Mouse (Mus musculus) embryonic facial prominence, embryonic 11.5 days (tissue): Measurements from ENCODE around the gene Vmn2r53. TPM values are rescaled to one million over a fixed set of nuclear protein-coding genes. Genes with fewer than 3 reads are reported as not detected.
"Not testable (repeated sequence)": the region's sequence is repeated elsewhere in the genome, so short reads cannot be mapped to it uniquely, and the experiment has no call there.

Experiments used
- ATAC-seq: fragments of 200-750 bp; cut with Nextera tagmentation; replicated peaks from 2 replicates; pipeline ENCODE4 v1.8.0; 2017; ENCODE audit warnings: low read depth; ENCODE audit not compliant: insufficient number of reproducible peaks, low FRiP score, low TSS enrichment
- DNase-seq: peaks from one replicate; pipeline ENCODE4 v3.0.0-alpha.2; 2015; ENCODE audit warnings: low spot score
- H3K27ac ChIP-seq: fragments of 300-500 bp; sonication (generic); replicated peaks from 2 replicates; pipeline ENCODE4 v1.5.1; 2014; ENCODE audit warnings: mild to moderate bottlenecking, low read depth, low read length, control low read depth
- H3K27me3 ChIP-seq: fragments of 300-500 bp; sonication (generic); 2 replicates; pipeline ENCODE4 v1.6.1; 2014; ENCODE audit warnings: mild to moderate bottlenecking, low read length, moderate library complexity, mixed read lengths; ENCODE audit not compliant: control insufficient read depth, insufficient read depth
- H3K36me3 ChIP-seq: fragments of 300-500 bp; sonication (generic); replicated peaks from 2 replicates; pipeline ENCODE4 v1.6.1; 2014; ENCODE audit warnings: low read depth, mild to moderate bottlenecking, low read length, moderate library complexity, mixed read lengths; ENCODE audit not compliant: control insufficient read depth, insufficient read depth
- H3K4me1 ChIP-seq: fragments of 300-500 bp; sonication (generic); 2 replicates; pipeline ENCODE4 v1.6.1; 2014; ENCODE audit warnings: low read length, mixed read lengths; ENCODE audit not compliant: control insufficient read depth, insufficient read depth
- H3K4me2 ChIP-seq: fragments of 300-500 bp; sonication (generic); 2 replicates; pipeline ENCODE4 v1.6.1; 2014; ENCODE audit warnings: low read depth, mild to moderate bottlenecking, control low read depth, low read length, moderate library complexity
- H3K4me3 ChIP-seq: fragments of 300-500 bp; sonication (generic); 2 replicates; pipeline ENCODE4 v1.5.1; 2014; ENCODE audit warnings: low read depth, low read length, control low read depth
- H3K9ac ChIP-seq: fragments of 300-500 bp; sonication (generic); replicated peaks from 2 replicates; pipeline ENCODE4 v1.6.1; 2014; ENCODE audit warnings: mild to moderate bottlenecking, control low read depth, low read length
- H3K9me3 ChIP-seq: fragments of 300-500 bp; sonication (generic); replicated peaks from 2 replicates; pipeline ENCODE4 v1.6.1; 2016; ENCODE audit warnings: mild to moderate bottlenecking, low read length, inconsistent platforms, mixed read lengths; ENCODE audit not compliant: control insufficient read depth
- WGBS: fragments of 180-500 bp; shearing (Covaris S2); extraction: QIAGEN DNeasy Blood & Tissue Kit; methylation state at CpG from one replicate; pipeline ENCODE4 v1.1.7; 2014; 5-methylcytosine and 5-hydroxymethylcytosine counted together
- polyA plus RNA-seq: library from polyadenylated mRNA; unstranded; fragments of >200 nt; fragmentation: Nextera tagmentation; extraction: Ambion mirVana; gene quantifications from 2 replicates; pipeline ENCODE4 v1.2.1, GENCODE M21; 2014

Vmn2r53 gene
- not detected in 2 replicates for polyA plus RNA-seq

DNA sequence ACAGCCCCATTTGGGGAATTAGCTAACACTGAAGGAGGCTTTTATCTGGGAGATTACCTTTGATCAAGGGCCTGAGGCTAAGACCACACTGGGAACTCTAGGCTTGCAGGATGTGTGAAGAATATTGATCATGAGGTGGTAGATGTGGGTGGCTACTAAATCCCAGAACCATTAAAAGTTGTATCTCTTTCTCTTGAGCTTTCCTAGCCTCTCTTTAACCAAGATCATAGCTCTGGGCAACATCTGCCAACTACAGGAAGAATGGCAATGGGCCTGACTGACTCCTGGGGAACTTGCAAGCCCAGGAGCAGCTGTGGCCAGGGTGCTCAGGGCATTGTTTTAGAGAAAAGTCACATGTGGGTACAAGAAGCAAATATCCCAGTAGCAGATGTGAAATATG is at the start of gene Vmn2r53:
Gene Vmn2r53 (minus strand): TSS at position 101 of the 400 bp plus-strand sequence.
- no peaks in the 10 kb centered on the region; the same call in 1 of the 2 replicates for H3K9me3 ChIP-seq
- DNase-seq, result no peak
- no peak within 1 kb of the TSS for H3K27ac ChIP-seq
- H3K4me2 ChIP-seq, result no peak within 1 kb of the TSS
- no peak within 1 kb of the TSS for H3K9ac ChIP-seq
- no peak within 1 kb of the TSS for H3K4me3 ChIP-seq
- H3K4me1 ChIP-seq, result no peaks in the 10 kb centered on the region
- H3K27me3 ChIP-seq, result no peaks in the 10 kb centered on the region
- no peak for ATAC-seq
- H3K36me3 ChIP-seq, result no peaks in the 10 kb centered on the region

DNA sequence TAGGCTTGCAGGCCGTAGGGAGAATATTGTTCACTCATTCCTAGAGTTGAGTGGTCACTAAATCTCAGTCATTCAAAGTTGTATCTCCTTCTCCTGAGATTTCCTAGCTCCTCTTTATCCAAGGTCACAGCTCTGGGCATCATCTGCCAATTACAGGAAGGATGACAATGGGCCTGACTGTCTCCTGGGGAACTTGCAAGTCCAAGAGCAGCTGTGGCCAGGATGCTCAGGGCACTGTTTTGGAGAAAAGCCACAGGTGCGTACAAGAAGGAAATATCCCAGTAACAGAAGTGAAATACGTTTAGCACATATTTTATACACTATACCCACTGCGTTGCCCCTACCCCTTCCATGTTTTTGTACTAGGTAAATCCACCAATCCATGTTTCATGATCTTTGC is 31.6 kb upstream of the Vmn2r53 start, which contains the start of gene Vmn2r54:
Gene Vmn2r54 (minus strand): TSS at position 101 of the 400 bp plus-strand sequence.
- H3K4me1 ChIP-seq, H3K36me3 ChIP-seq, DNase-seq, H3K9me3 ChIP-seq, H3K27ac ChIP-seq, H3K4me3 ChIP-seq, H3K9ac ChIP-seq, ATAC-seq, H3K27me3 ChIP-seq, H3K4me2 ChIP-seq: not testable (repeated sequence)
- 79% methylated on average over 3 of the region's 4 CpGs for WGBS

Other genes starting within 250 kb of the Vmn2r53 start
- not detected in 2 replicates for gene Vmn1r84, start 239.5 kb downstream of the Vmn2r53 start, polyA plus RNA-seq
- 4.1 and 4.2 TPM in 2 replicates for gene Zfp551, start 186.0 kb downstream of the Vmn2r53 start, polyA plus RNA-seq
- 44.5 and 45.8 TPM in 2 replicates for gene Zfp606, start 130.5 kb downstream of the Vmn2r53 start, polyA plus RNA-seq
- not detected in 2 replicates for gene 2900092C05Rik, start 96.3 kb downstream of the Vmn2r53 start, polyA plus RNA-seq
- gene Vmn2r54, start 31.5 kb upstream of the Vmn2r53 start, polyA plus RNA-seq, result not detected in 2 replicates
- not detected in 2 replicates for gene Vmn2r55, start 76.2 kb upstream of the Vmn2r53 start, polyA plus RNA-seq
- gene Vmn2r56, start 126.2 kb upstream of the Vmn2r53 start, polyA plus RNA-seq, result not detected in 2 replicates
- gene Zscan18, start 194.8 kb upstream of the Vmn2r53 start, polyA plus RNA-seq, result 15.1 and 18.6 TPM in 2 replicates
- 15.9 and 18.6 TPM in 2 replicates for gene Zfp329, start 210.1 kb upstream of the Vmn2r53 start, polyA plus RNA-seq
- gene Zfp110, start 226.0 kb upstream of the Vmn2r53 start, polyA plus RNA-seq, result 37.6 and 39.0 TPM in 2 replicates